Mouse (Mus musculus) G1E (cell line): Measurements from ENCODE around the gene Hacd4. TPM values are rescaled to one million over a fixed set of nuclear protein-coding genes. Genes with fewer than 3 reads are reported as not detected.

Experiments used
- ATAC-seq: 2 replicates; pipeline ENCODE4 v1.8.0; 2016; ENCODE audit warnings: mild to moderate bottlenecking; ENCODE audit not compliant: insufficient number of reproducible peaks, poor library complexity, low FRiP score, severe bottlenecking; ENCODE audit errors: extremely low read depth
- DNase-seq: peaks from one replicate; pipeline ENCODE4 v3.0.0; 2012; ENCODE audit warnings: low spot score
- H3K27me3 ChIP-seq: 2 replicates; pipeline ENCODE4 v1.6.1; 2012; ENCODE audit warnings: mild to moderate bottlenecking, low read length, inconsistent platforms; ENCODE audit not compliant: insufficient read depth
- H3K36me3 ChIP-seq: replicated peaks from 2 replicates; pipeline ENCODE3; 2012; ENCODE audit warnings: mild to moderate bottlenecking, inconsistent platforms
- H3K4me1 ChIP-seq: 2 replicates; pipeline ENCODE4 v1.6.1; 2012; ENCODE audit warnings: low read depth, low read length, inconsistent platforms, mixed read lengths; ENCODE audit not compliant: insufficient read depth
- H3K4me3 ChIP-seq: 2 replicates; pipeline ENCODE4 v1.5.1; 2012; ENCODE audit warnings: low read depth, mild to moderate bottlenecking, inconsistent platforms, low read length, moderate library complexity, mixed read lengths
- H3K9me3 ChIP-seq: replicated peaks from 2 replicates; pipeline ENCODE4 v1.6.1; 2012; ENCODE audit warnings: inconsistent platforms
- CTCF ChIP-seq: IDR thresholded peaks from 2 replicates; pipeline ENCODE4 v1.5.1; 2012; ENCODE audit warnings: low read depth, low read length, inconsistent platforms, mixed read lengths
- GATA1 ChIP-seq: IDR thresholded peaks from 2 replicates; pipeline ENCODE4 v1.6.1; 2012; ENCODE audit warnings: borderline replicate concordance, low read length, inconsistent platforms, mixed read lengths
- GATA2 ChIP-seq: IDR thresholded peaks from 2 replicates; pipeline ENCODE4 v1.6.1; 2012; ENCODE audit warnings: low read depth, low read length, inconsistent platforms, borderline replicate concordance
- POLR2AphosphoS5 ChIP-seq: IDR thresholded peaks from 2 replicates; pipeline ENCODE4 v1.6.1; 2012; ENCODE audit warnings: low read depth, low read length, inconsistent platforms; ENCODE audit not compliant: insufficient replicate concordance
- TAL1 ChIP-seq: conservative IDR thresholded peaks from 2 replicates; pipeline ENCODE4 v1.6.1; 2012; ENCODE audit warnings: low read depth, low read length, inconsistent platforms, mixed read lengths
- polyA plus RNA-seq: library from polyadenylated mRNA; stranded (reverse); fragments of >175 nt; gene quantifications from 2 replicates; pipeline ENCODE4 v1.2.3, GENCODE M21; 2012
- total RNA-seq, 2 experiments: library from RNA; stranded (forward) in 1 of 2; stranded (reverse) in 1 of 2; fragments of 200-1000 nt in 1 of 2; fragments of >200 nt in 1 of 2; fragmentation: Nextera tagmentation in 1 of 2; gene quantifications; 2 replicates each; pipeline ENCODE4 v1.2.3; 2014 to 2017

Hacd4 gene
- total RNA-seq (2014; fragmentation: Nextera tagmentation) (0.44 TPM in 1 of 2 replicates, not detected in the other), total RNA-seq (2017) (0.52 and 0.76 TPM in 2 replicates), polyA plus RNA-seq (not detected in 2 replicates)

- Histone ChIP-seq H3K4me3 (no peak within 1 kb of the TSS), H3K4me1 (0 out of 2 replicates have a peak, but pooled peaks cover 2% of the 10 kb centered on the region), H3K36me3 (no peaks in the 10 kb centered on the region), H3K9me3 (no peaks in the 10 kb centered on the region), H3K27me3 (peaks cover 2% of the 10 kb centered on the region; the same call in 1 of the 2 replicates)
- no peak for TF ChIP-seq TAL1
- TF ChIP-seq POLR2AphosphoS5 = no peak
- TF ChIP-seq GATA1 = no peak
- no peak for TF ChIP-seq GATA2
- TF ChIP-seq CTCF = no peak
- DNase-seq = no peak
- no peak for ATAC-seq
Measured at GRCm38 (mm10) chr4:88438326-88438989, at the start of gene Hacd4. Gene Hacd4 (minus strand): TSS chr4:88438928.

GRCm38 (mm10) chr4:88488107-88488506, 49.4 kb upstream of the Hacd4 start:
- ATAC-seq = no peak
- no peak for DNase-seq
- Histone ChIP-seq H3K4me1 (no peaks in the 10 kb centered on the region), H3K27me3 (no peaks in the 10 kb centered on the region), H3K4me3 (no peak overlapping the region), H3K9me3 (no peaks in the 10 kb centered on the region), H3K36me3 (no peaks in the 10 kb centered on the region)
- TF ChIP-seq CTCF = no peak
- TF ChIP-seq GATA2 = no peak

- DNase-seq = no peak
- H3K36me3 ChIP-seq = no peaks in the 10 kb centered on the region
Measured at GRCm38 (mm10) chr4:88480130-88480529, 41.4 kb upstream of the Hacd4 start.

GRCm38 (mm10) chr4:88478809-88479186, 40.1 kb upstream of the Hacd4 start:
- no peak for ATAC-seq
- no peak for DNase-seq
- Histone ChIP-seq H3K4me3 (no peak overlapping the region), H3K9me3 (no peaks in the 10 kb centered on the region), H3K27me3 (no peaks in the 10 kb centered on the region), H3K4me1 (no peaks in the 10 kb centered on the region), H3K36me3 (no peaks in the 10 kb centered on the region)
- no peak for TF ChIP-seq TAL1
- no peak for TF ChIP-seq GATA1
- TF ChIP-seq CTCF = no peak
- no peak for TF ChIP-seq GATA2
- no peak for TF ChIP-seq POLR2AphosphoS5

More at GRCm38 (mm10) chr4:88480130-88480529, 41.4 kb upstream of the Hacd4 start:
- Histone ChIP-seq H3K4me1 (no peaks in the 10 kb centered on the region), H3K27me3 (no peaks in the 10 kb centered on the region), H3K4me3 (no peak overlapping the region), H3K9me3 (no peaks in the 10 kb centered on the region)
- no peak for ATAC-seq
- no peak for TF ChIP-seq CTCF
- TF ChIP-seq TAL1 = no peak
- no peak for TF ChIP-seq GATA2
- no peak for TF ChIP-seq POLR2AphosphoS5
- TF ChIP-seq GATA1 = no peak

- no peaks in the 10 kb centered on the region for H3K27me3 ChIP-seq
- H3K36me3 ChIP-seq = no peaks in the 10 kb centered on the region
- TF ChIP-seq TAL1 = no peak
- no peak for TF ChIP-seq CTCF
- no peaks in the 10 kb centered on the region for H3K4me1 ChIP-seq
- H3K4me3 ChIP-seq = no peak overlapping the region
- no peaks in the 10 kb centered on the region for H3K9me3 ChIP-seq
- DNase-seq (no peak), ATAC-seq (no peak)
Measured at GRCm38 (mm10) chr4:88478177-88478808, 39.6 kb upstream of the Hacd4 start.

GRCm38 (mm10) chr4:88476511-88477210, 37.9 kb upstream of the Hacd4 start:
- TF ChIP-seq CTCF = no peak
- Histone ChIP-seq H3K4me3 (no peak overlapping the region), H3K27me3 (no peaks in the 10 kb centered on the region), H3K4me1 (no peaks in the 10 kb centered on the region), H3K36me3 (no peaks in the 10 kb centered on the region), H3K9me3 (no peaks in the 10 kb centered on the region)
- ATAC-seq (no peak), DNase-seq (no peak)

GRCm38 (mm10) chr4:88476084-88476483, 37.4 kb upstream of the Hacd4 start:
- Histone ChIP-seq H3K9me3 (no peaks in the 10 kb centered on the region), H3K4me3 (no peak overlapping the region), H3K36me3 (no peaks in the 10 kb centered on the region), H3K27me3 (no peaks in the 10 kb centered on the region), H3K4me1 (no peaks in the 10 kb centered on the region)
- DNase-seq = no peak
- TF ChIP-seq GATA1 (no peak), POLR2AphosphoS5 (no peak), TAL1 (no peak), GATA2 (no peak), CTCF (no peak)
- no peak for ATAC-seq
